Mouse (Mus musculus): ENCODE data around the gene Tssk2.

The Tssk2 gene

GRCm38 (mm10) chr16:17949421-17949877 lies 51.0 kb downstream of the Tssk2 start:
- no peak for DNase-seq

Measured in cerebellum, postnatal 36 days (tissue).